Comparison of ENCODE assay signal across 8 mouse cellular contexts in genomic region chr2:68861721-68862463, GRCm38 (mm10). TPM values are rescaled to one million over a fixed set of nuclear protein-coding genes. Genes with fewer than 3 reads are reported as not detected.
A peak's percentile ranks its signal among the peaks of the same experiment; 100 is the strongest.
DNase-seq lines count a peak whose midpoint lies in the region; ATAC-seq and TF ChIP-seq lines count a peak whose summit lies in the region.

No protein-coding gene starts in this region.

- peak overlapping the region; percentile 93 for H3K4me3 ChIP-seq in hindbrain, embryonic 14.5 days (replicated peaks; ENCODE audit: low read length)
- H3K4me3 ChIP-seq in left cerebral cortex, adult 2 months = peak overlapping the region; percentile 69
- peak overlapping the region; percentile 96 for H3K4me3 ChIP-seq in megakaryocyte, embryonic 14.5 days (replicated peaks)

- H3K27me3 ChIP-seq in hindbrain, embryonic 14.5 days (ENCODE audit: control insufficient read depth, insufficient read depth, low read length) = no peaks in the 10 kb centered on the region
- peaks cover 2% of the 10 kb centered on the region for H3K27me3 ChIP-seq in megakaryocyte, embryonic 14.5 days (replicated peaks)

- intact Hi-C loops in left cerebral cortex, adult 2 months (cut with DNase I) = loop anchor here (2.0 to 5.0 kb wide), 4 partner anchors 75 to 240 kb away; no protein-coding TSS in a partner anchor

- H3K4me1 ChIP-seq in hindbrain, embryonic 14.5 days (replicated peaks; ENCODE audit: control insufficient read depth, insufficient read depth, low read length) = peaks cover 17% of the 10 kb centered on the region; the same call in 1 of the 2 replicates
- peaks cover 47% of the 10 kb centered on the region for H3K4me1 ChIP-seq in megakaryocyte, embryonic 14.5 days

- ATAC-seq in hindbrain, embryonic 14.5 days (ENCODE audit: low FRiP score) = peak; percentile 71
- ATAC-seq in erythroid progenitor cell, adult 5-6 weeks (replicated peaks; ENCODE audit: low FRiP score, poor library complexity, severe bottlenecking) = no peak

- H3K36me3 ChIP-seq in hindbrain, embryonic 14.5 days (replicated peaks; ENCODE audit: control insufficient read depth, insufficient read depth) = no peaks in the 10 kb centered on the region
- H3K36me3 ChIP-seq in megakaryocyte, embryonic 14.5 days (replicated peaks; ENCODE audit: low read length) = peaks cover 2% of the 10 kb centered on the region

- peak overlapping the region; percentile 67 for H3K4me2 ChIP-seq in hindbrain, embryonic 14.5 days (replicated peaks)

- under 1% methylated on average over 62 of the region's 64 CpGs for WGBS in hindbrain, embryonic 14.5 days

- H3K9ac ChIP-seq in hindbrain, embryonic 14.5 days = peak overlapping the region; percentile 97

- no peaks in the 10 kb centered on the region for H3K9me3 ChIP-seq in hindbrain, embryonic 14.5 days (ENCODE audit: control insufficient read depth, low read length)
- H3K9me3 ChIP-seq in megakaryocyte, embryonic 14.5 days = no peaks in the 10 kb centered on the region

- TF ChIP-seq CTCF in left cerebral cortex, adult 2 months (IDR thresholded peaks at IDR 0.05) = no peak

- DNase-seq in R1 (ENCODE audit: low read depth, low spot score) = peak; percentile 73
- peak; percentile 74 to 78 for DNase-seq in cerebellum, postnatal 10 days
- peak; percentile 56 to 62 for DNase-seq in frontal cortex, postnatal 36 days (ENCODE audit: low spot score in 2 of 2)
- DNase-seq in hindbrain, embryonic 14.5 days (ENCODE audit: low spot score) = peak; percentile 61
- peak; percentile 57 to 63 for DNase-seq in left cerebral cortex, adult 2 months (ENCODE audit: extremely low spot score in 1 of 2, low spot score in 2 of 2)
- DNase-seq in right cerebral cortex, postnatal 14 days = peak; percentile 57

- H3K27ac ChIP-seq in hindbrain, embryonic 14.5 days = peak overlapping the region; percentile 91
- peak overlapping the region; percentile 95 for H3K27ac ChIP-seq in left cerebral cortex, adult 2 months

RNA-seq across cellular contexts. Expression of gene Cers6, which starts 0.7 kb away (rescaled TPM):
- 80.1 and 81.4 TPM in 2 replicates for polyA plus RNA-seq in hindbrain, embryonic 14.5 days (2014; fragmentation: Nextera tagmentation; extraction: Ambion mirVana)
- total RNA-seq in left cerebral cortex, adult 2 months (2021) = 10 to 100 TPM; 69.3 to 82.7 TPM
- 2.9 and 3.2 TPM in 2 replicates for polyA plus RNA-seq in megakaryocyte, embryonic 14.5 days (2012; ENCODE audit: insufficient read depth, low replicate concordance)
- 10.9 and 11.5 TPM in 2 replicates for total RNA-seq in erythroid progenitor cell, adult 5-6 weeks (2015; ENCODE audit: low replicate concordance)
- total RNA-seq in erythroid progenitor cell, adult 5-6 weeks (2017; ENCODE audit: low replicate concordance) = 3.3 and 7.3 TPM in 2 replicates

Comparison
In these comparisons a context has a peak if more than half of its experiments do, and no peak if none do; other contexts are left out.
1. RNA of gene Cers6, which starts 0.7 kb away (total RNA-seq): 69.3 to 82.7 TPM in left cerebral cortex, adult 2 months; 3.3 to 11.5 TPM in erythroid progenitor cell, adult 5-6 weeks; every median in the first group is over 4 times any median in the second.
2. Peak in every context shown above with its lines, with median percentiles within 50 percentile points of each other: DNase-seq and H3K4me3 ChIP-seq.